Mouse (Mus musculus) small intestine, adult 2 months (tissue): ENCODE measurements at regions not wholly inside any gene's neighbourhood (a gene's known extent, or its start where the extent isn't known, plus 50 kb on each side); places are given as distances from the start of the nearest gene placed in this dataset.

ENCODE experiments used
- CTCF ChIP-seq: fragments of 200-500 bp; IDR thresholded peaks from 2 replicates; pipeline ENCODE4 v1.5.1; 2012; ENCODE audit warnings: low read depth, mild to moderate bottlenecking, control low read depth, inconsistent platforms, low read length, moderate library complexity, mixed read lengths; ENCODE audit not compliant: insufficient replicate concordance, insufficient read length; ENCODE audit errors: extremely low read depth
- POLR2A ChIP-seq: fragments of 200-500 bp; IDR thresholded peaks from 2 replicates; pipeline ENCODE4 v1.6.1; 2012; ENCODE audit warnings: low read depth, mild to moderate bottlenecking, control low read depth, inconsistent platforms, low read length, moderate library complexity

GRCm38 (mm10) chr6:35405044-35405443 is 79.1 kb upstream of the Fam180a start:
- no peak for TF ChIP-seq CTCF
- no peak for TF ChIP-seq POLR2A
